Mouse (Mus musculus): ENCODE measurements at regions not wholly inside any gene's neighbourhood (a gene's known extent, or its start where the extent isn't known, plus 50 kb on each side); places are given as distances from the start of the nearest gene placed in this dataset.

DNA sequence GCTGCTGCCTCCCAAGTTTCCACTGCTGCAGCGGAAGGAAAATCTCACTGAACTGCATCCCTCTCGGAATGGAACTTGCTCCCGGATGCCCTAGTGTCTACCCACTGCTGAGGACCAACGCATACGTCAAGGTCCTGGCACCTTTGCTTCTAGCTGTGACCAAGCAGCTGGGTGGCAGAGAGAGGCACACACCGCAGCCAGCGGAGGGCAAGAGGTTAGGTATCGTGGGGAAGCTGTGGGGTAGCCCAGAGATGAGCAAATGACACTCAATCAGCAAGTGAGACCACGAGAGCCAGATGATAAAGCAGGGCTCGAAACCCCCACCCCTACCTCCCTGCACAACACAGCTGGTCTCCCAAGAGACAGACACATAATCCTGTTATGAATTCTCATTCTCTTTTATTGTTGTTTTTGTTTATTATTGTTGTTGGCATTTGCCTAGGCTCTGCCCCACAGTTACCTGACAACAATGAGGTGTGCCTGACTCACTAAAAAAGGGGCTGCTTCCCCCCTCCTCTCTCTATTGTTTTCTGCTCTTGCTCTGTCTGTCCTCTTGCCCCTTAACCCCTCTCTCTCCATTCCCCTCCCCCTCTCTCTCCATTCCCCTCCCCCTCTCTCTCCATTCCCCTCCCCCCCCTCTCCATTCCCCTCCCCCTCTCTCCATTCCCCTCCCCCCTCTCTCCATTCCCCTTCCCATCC is 112.0 kb upstream of the Spred2 start:
- Histone ChIP-seq H3K79me2 (ENCODE audit: control insufficient read depth, insufficient read depth) (no peaks in the 10 kb centered on the region), H3ac (ENCODE audit: control insufficient read depth, insufficient read length) (no peak overlapping the region), H3K36me3 (ENCODE audit: control insufficient read depth, insufficient read depth) (no peaks in the 10 kb centered on the region), H3K27me3 (ENCODE audit: control insufficient read depth, insufficient read depth, insufficient read length) (no peaks in the 10 kb centered on the region), H3K4me3 (no peak overlapping the region), H3K4me2 (ENCODE audit: low read depth) (no peak overlapping the region)
- TF ChIP-seq MYOD1 (IDR thresholded peaks at IDR 0.05; ENCODE audit: control insufficient read depth in 1 of 3, insufficient read length in 2 of 3, low read depth in 2 of 3) (no peak), POLR2AphosphoS2 (IDR thresholded peaks at IDR 0.05; ENCODE audit: insufficient read length, low read depth) (no peak), TCF12 (IDR thresholded peaks at IDR 0.05; ENCODE audit: insufficient read depth, poor library complexity, severe bottlenecking) (no peak), POLR2A (IDR thresholded peaks at IDR 0.05; ENCODE audit: insufficient read length, low read depth) (no peak), MYOG (IDR thresholded peaks at IDR 0.05; ENCODE audit: control insufficient read depth in 1 of 3, insufficient read depth in 1 of 3, insufficient read length in 2 of 3, low read depth in 2 of 3) (no peak), MAX (IDR thresholded peaks at IDR 0.05; ENCODE audit: low read depth) (no peak), E2F4 (IDR thresholded peaks at IDR 0.05; ENCODE audit: insufficient read depth) (no peak), CEBPB (IDR thresholded peaks at IDR 0.05; ENCODE audit: insufficient read depth, poor library complexity, severe bottlenecking) (no peak), SRF (IDR thresholded peaks at IDR 0.05; ENCODE audit: control insufficient read depth, insufficient read length, low read depth) (no peak), USF1 (IDR thresholded peaks at IDR 0.05; ENCODE audit: low read depth) (no peak), REST (IDR thresholded peaks at IDR 0.05; ENCODE audit: insufficient read depth, insufficient read length) (no peak), TCF3 (IDR thresholded peaks at IDR 0.05; ENCODE audit: insufficient read length, low read depth) (no peak)

- Histone ChIP-seq H3K4me3 (no peak overlapping the region), H3K4me2 (ENCODE audit: low read depth) (no peak overlapping the region), H3K27me3 (ENCODE audit: control insufficient read depth, insufficient read depth, insufficient read length) (no peaks in the 10 kb centered on the region), H3K79me2 (ENCODE audit: control insufficient read depth, insufficient read depth) (no peaks in the 10 kb centered on the region), H3ac (ENCODE audit: control insufficient read depth, insufficient read length) (no peak overlapping the region), H3K36me3 (ENCODE audit: control insufficient read depth, insufficient read depth) (no peaks in the 10 kb centered on the region)
- no peak for TF ChIP-seq SRF (IDR thresholded peaks at IDR 0.05; ENCODE audit: control insufficient read depth, insufficient read length, low read depth)
- TF ChIP-seq CEBPB (IDR thresholded peaks at IDR 0.05; ENCODE audit: insufficient read depth, poor library complexity, severe bottlenecking): no peak
- no peak for TF ChIP-seq MAX (IDR thresholded peaks at IDR 0.05; ENCODE audit: low read depth)
- TF ChIP-seq POLR2A (IDR thresholded peaks at IDR 0.05; ENCODE audit: insufficient read length, low read depth): no peak
- no peak for TF ChIP-seq MYOG (IDR thresholded peaks at IDR 0.05; ENCODE audit: control insufficient read depth in 1 of 3, insufficient read depth in 1 of 3, insufficient read length in 2 of 3, low read depth in 2 of 3)
- no peak for TF ChIP-seq TCF12 (IDR thresholded peaks at IDR 0.05; ENCODE audit: insufficient read depth, poor library complexity, severe bottlenecking)
- TF ChIP-seq USF1 (IDR thresholded peaks at IDR 0.05; ENCODE audit: low read depth): no peak
- no peak for TF ChIP-seq TCF3 (IDR thresholded peaks at IDR 0.05; ENCODE audit: insufficient read length, low read depth)
- TF ChIP-seq REST (IDR thresholded peaks at IDR 0.05; ENCODE audit: insufficient read depth, insufficient read length): no peak
- TF ChIP-seq POLR2AphosphoS2 (IDR thresholded peaks at IDR 0.05; ENCODE audit: insufficient read length, low read depth): no peak
- TF ChIP-seq E2F4 (IDR thresholded peaks at IDR 0.05; ENCODE audit: insufficient read depth): no peak
- TF ChIP-seq MYOD1 (IDR thresholded peaks at IDR 0.05; ENCODE audit: control insufficient read depth in 1 of 3, insufficient read length in 2 of 3, low read depth in 2 of 3): no peak
These were observed 110.6 kb upstream of the Spred2 start for GRCm38 (mm10) chr11:19813549-19813948.

DNA sequence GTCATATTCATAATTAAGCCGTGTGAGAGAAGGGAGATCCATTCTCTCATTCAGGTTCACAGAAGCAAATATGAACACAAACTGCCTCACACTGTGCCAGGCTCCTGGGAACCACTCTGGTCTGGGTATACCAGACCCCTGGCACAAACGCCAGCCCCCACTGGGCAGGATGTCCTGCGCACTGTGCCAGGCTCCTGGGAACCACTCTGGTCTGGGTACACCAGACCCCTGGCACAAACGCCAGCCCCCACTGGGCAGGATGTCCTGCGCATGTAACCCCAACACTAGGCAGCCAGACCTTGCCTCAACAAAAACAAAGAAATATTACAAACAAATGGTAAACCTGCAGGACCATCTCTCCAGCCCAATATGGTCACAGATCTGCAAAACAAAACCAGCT is 101.2 kb upstream of the Spred2 start:
- no peak overlapping the region for H3ac ChIP-seq (ENCODE audit: control insufficient read depth, insufficient read length)
- no peaks in the 10 kb centered on the region for H3K36me3 ChIP-seq (ENCODE audit: control insufficient read depth, insufficient read depth)
- H3K27me3 ChIP-seq (ENCODE audit: control insufficient read depth, insufficient read depth, insufficient read length): peaks cover 12% of the 10 kb centered on the region
- H3K79me2 ChIP-seq (ENCODE audit: control insufficient read depth, insufficient read depth): no peaks in the 10 kb centered on the region
- H3K4me2 ChIP-seq (ENCODE audit: low read depth): peak overlapping the region; percentile 49
- no peak for TF ChIP-seq E2F4 (IDR thresholded peaks at IDR 0.05; ENCODE audit: insufficient read depth)
- no peak for TF ChIP-seq USF1 (IDR thresholded peaks at IDR 0.05; ENCODE audit: low read depth)
- no peak for TF ChIP-seq TCF3 (IDR thresholded peaks at IDR 0.05; ENCODE audit: insufficient read length, low read depth)
- TF ChIP-seq CEBPB (IDR thresholded peaks at IDR 0.05; ENCODE audit: insufficient read depth, poor library complexity, severe bottlenecking): no peak
- no peak for TF ChIP-seq SRF (IDR thresholded peaks at IDR 0.05; ENCODE audit: control insufficient read depth, insufficient read length, low read depth)
- TF ChIP-seq MYOG (IDR thresholded peaks at IDR 0.05; ENCODE audit: control insufficient read depth in 1 of 3, insufficient read depth in 1 of 3, insufficient read length in 2 of 3, low read depth in 2 of 3): no peak
- no peak for TF ChIP-seq MYOD1 (IDR thresholded peaks at IDR 0.05; ENCODE audit: control insufficient read depth in 1 of 3, insufficient read length in 2 of 3, low read depth in 2 of 3)
- no peak for TF ChIP-seq REST (IDR thresholded peaks at IDR 0.05; ENCODE audit: insufficient read depth, insufficient read length)
- TF ChIP-seq TCF12 (IDR thresholded peaks at IDR 0.05; ENCODE audit: insufficient read depth, poor library complexity, severe bottlenecking): no peak
- no peak for TF ChIP-seq POLR2A (IDR thresholded peaks at IDR 0.05; ENCODE audit: insufficient read length, low read depth)
- no peak for TF ChIP-seq MAX (IDR thresholded peaks at IDR 0.05; ENCODE audit: low read depth)
- TF ChIP-seq POLR2AphosphoS2 (IDR thresholded peaks at IDR 0.05; ENCODE audit: insufficient read length, low read depth): no peak
- H3K4me3 ChIP-seq: no peak overlapping the region

DNA sequence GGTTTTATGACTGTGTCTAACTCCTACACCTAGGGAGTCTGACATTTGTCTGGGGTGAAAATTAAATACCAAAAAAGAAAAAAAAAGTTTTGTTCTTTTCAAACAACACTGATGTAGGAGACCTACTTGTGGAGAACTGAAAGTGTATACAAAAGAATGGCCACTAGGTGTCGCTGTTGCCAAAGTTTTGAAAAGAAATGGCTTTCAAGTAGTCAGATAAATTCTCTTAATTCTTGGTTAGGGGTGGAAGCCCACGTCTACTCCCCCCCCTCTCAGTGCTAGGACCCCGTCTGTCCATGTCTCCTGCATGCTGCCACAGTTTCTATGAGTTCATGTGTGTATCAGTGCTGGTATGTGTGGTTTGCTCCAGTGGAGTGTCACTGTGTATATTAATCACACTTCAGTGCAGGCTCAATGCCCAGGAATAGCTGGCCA is 100.7 kb upstream of the Spred2 start:
- H3K79me2 ChIP-seq (ENCODE audit: control insufficient read depth, insufficient read depth): no peaks in the 10 kb centered on the region
- peaks cover 12% of the 10 kb centered on the region for H3K27me3 ChIP-seq (ENCODE audit: control insufficient read depth, insufficient read depth, insufficient read length)
- H3K4me2 ChIP-seq (ENCODE audit: low read depth): peak overlapping the region; percentile 49
- H3ac ChIP-seq (ENCODE audit: control insufficient read depth, insufficient read length): no peak overlapping the region
- H3K36me3 ChIP-seq (ENCODE audit: control insufficient read depth, insufficient read depth): no peaks in the 10 kb centered on the region
- H3K4me3 ChIP-seq: no peak overlapping the region
- TF ChIP-seq USF1 (IDR thresholded peaks at IDR 0.05; ENCODE audit: low read depth) (no peak), MYOG (IDR thresholded peaks at IDR 0.05; ENCODE audit: control insufficient read depth in 1 of 3, insufficient read depth in 1 of 3, insufficient read length in 2 of 3, low read depth in 2 of 3) (no peak), MAX (IDR thresholded peaks at IDR 0.05; ENCODE audit: low read depth) (no peak), CEBPB (IDR thresholded peaks at IDR 0.05; ENCODE audit: insufficient read depth, poor library complexity, severe bottlenecking) (no peak), MYOD1 (IDR thresholded peaks at IDR 0.05; ENCODE audit: control insufficient read depth in 1 of 3, insufficient read length in 2 of 3, low read depth in 2 of 3) (no peak), POLR2A (IDR thresholded peaks at IDR 0.05; ENCODE audit: insufficient read length, low read depth) (no peak), E2F4 (IDR thresholded peaks at IDR 0.05; ENCODE audit: insufficient read depth) (no peak), POLR2AphosphoS2 (IDR thresholded peaks at IDR 0.05; ENCODE audit: insufficient read length, low read depth) (no peak), TCF12 (IDR thresholded peaks at IDR 0.05; ENCODE audit: insufficient read depth, poor library complexity, severe bottlenecking) (no peak), SRF (IDR thresholded peaks at IDR 0.05; ENCODE audit: control insufficient read depth, insufficient read length, low read depth) (no peak), REST (IDR thresholded peaks at IDR 0.05; ENCODE audit: insufficient read depth, insufficient read length) (no peak), TCF3 (IDR thresholded peaks at IDR 0.05; ENCODE audit: insufficient read length, low read depth) (no peak)
